8 mouse cellular contexts compared by ENCODE assay signal in genomic region chr6:145865886-145866851, GRCm38 (mm10). TPM values are rescaled to one million over a fixed set of nuclear protein-coding genes. Genes with fewer than 3 reads are reported as not detected.
A peak's percentile ranks its signal among the peaks of the same experiment; 100 is the strongest.
DNase-seq lines count a peak whose midpoint lies in the region; ATAC-seq and TF ChIP-seq lines count a peak whose summit lies in the region.

No protein-coding gene starts in this region.

- peak; percentile 88 for DNase-seq in ZHBTc4 (ENCODE audit: low read depth, low spot score)
- peak; percentile 86 to 90 for DNase-seq in cerebellum, postnatal 36 days
- DNase-seq in gastrocnemius, adult 8-10 months (ENCODE audit: low spot score in 2 of 2) = peak; percentile 90 to 93
- peak; percentile 87 for DNase-seq in hindbrain, postnatal 0 days (ENCODE audit: low spot score)
- peak; percentile 82 to 86 for DNase-seq in left cerebral cortex, adult 18-20 months (ENCODE audit: low spot score in 2 of 2)
- DNase-seq in lung, postnatal 36 days = peak; percentile 91
- peak; percentile 76 for DNase-seq in retina, postnatal 7 days (ENCODE audit: low read depth, low spot score)

- H3K36me3 ChIP-seq in hindbrain, postnatal 0 days (ENCODE audit: insufficient read depth, low read length) = no peaks in the 10 kb centered on the region

- H3K27ac ChIP-seq in hindbrain, postnatal 0 days = peak overlapping the region; percentile 91

- no peaks in the 10 kb centered on the region for H3K4me1 ChIP-seq in hindbrain, postnatal 0 days (ENCODE audit: insufficient read depth, low read length)

- peak overlapping the region; percentile 97 for H3K4me2 ChIP-seq in hindbrain, postnatal 0 days (ENCODE audit: low read depth, low read length)

- 0% methylated on average over 66 of the region's 69 CpGs for WGBS in hindbrain, postnatal 0 days

- peak overlapping the region; percentile 80 for H3K9ac ChIP-seq in hindbrain, postnatal 0 days (replicated peaks; ENCODE audit: low read length)

- no peaks in the 10 kb centered on the region for H3K9me3 ChIP-seq in hindbrain, postnatal 0 days (ENCODE audit: low read length)

- H3K27me3 ChIP-seq in hindbrain, postnatal 0 days (ENCODE audit: insufficient read depth, low read length) = no peaks in the 10 kb centered on the region

- peak; percentile 81 for ATAC-seq in hindbrain, postnatal 0 days
- ATAC-seq in activated CD4-positive, CD25-positive, alpha-beta regulatory T cell, adult 4 months = no peak

- TF ChIP-seq CTCF in hindbrain, postnatal 0 days (IDR thresholded peaks at IDR 0.05; ENCODE audit: low read depth) = no peak

- peak overlapping the region; percentile 80 for H3K4me3 ChIP-seq in hindbrain, postnatal 0 days (ENCODE audit: low read length)

RNA-seq across cellular contexts. Expression of gene Bhlhe41, which starts 0.8 kb away (rescaled TPM):
- total RNA-seq in gastrocnemius, adult 8-10 months (2022) = 10 to 100 TPM; 42.8 to 74.8 (median 45.1) TPM
- 4.9 and 6.8 TPM in 2 replicates for total RNA-seq in hindbrain, postnatal 0 days (2014; rRNA removed)
- 9.4 TPM in 2 replicates for polyA plus RNA-seq in hindbrain, postnatal 0 days (2015; fragmentation: Nextera tagmentation; extraction: Ambion mirVana)
- total RNA-seq in left cerebral cortex, adult 18-20 months (2021) = 10 to 100 TPM; 38.0 to 39.1 TPM
- polyA plus RNA-seq in activated CD4-positive, CD25-positive, alpha-beta regulatory T cell, adult 4 months (2017; shearing (Covaris generic)) = under 1 TPM; 0.05 to 0.17 TPM
